ENCODE assay signal across 12 mouse cellular contexts in genomic region chr19:58759423-58759822, GRCm38 (mm10). TPM values are rescaled to one million over a fixed set of nuclear protein-coding genes. Genes with fewer than 3 reads are reported as not detected.
A peak's percentile ranks its signal among the peaks of the same experiment; 100 is the strongest.
DNase-seq lines count a peak whose midpoint lies in the region; ATAC-seq lines count a peak whose summit lies in the region.
"Had no signal": no experiment of that assay in that cellular context is flagged by ENCODE, and none has a peak within 500 bp of the region (broad histone marks: within the 10 kb centered on the region; RNA-seq: fewer than 3 reads in every experiment).

Gene Pnliprp2 (plus strand): TSS chr19:58759719.

- no peak within 1 kb of the TSS for H3K4me2 ChIP-seq in kidney, embryonic 14.5 days (replicated peaks; ENCODE audit: low read depth, low read length)
- H3K4me2 ChIP-seq in lung, embryonic 16.5 days (ENCODE audit: low read depth, low read length): no peak within 1 kb of the TSS
- H3K4me2 ChIP-seq in hindbrain, embryonic 13.5 days: no peak within 1 kb of the TSS
- H3K4me2 ChIP-seq: midbrain, embryonic 15.5 days had no signal

- peak; percentile 33 for DNase-seq in adrenal gland, postnatal 10 days
- no peak for DNase-seq in adrenal gland, postnatal 4 days (ENCODE audit: low spot score in 2 of 2)
- DNase-seq in A20 (ENCODE audit: low read depth, low spot score): peak; percentile 10
- no peak for DNase-seq in cerebellum, adult 8-10 months
- DNase-seq: B cell, adult 2 months; heart, postnatal 14 days; right cerebral cortex, adult 18-20 months had no signal

- ATAC-seq in kidney, embryonic 14.5 days (ENCODE audit: low FRiP score, low TSS enrichment): peak; percentile 80
- peak; percentile 77 for ATAC-seq in lung, embryonic 16.5 days (ENCODE audit: low read depth)
- ATAC-seq in erythroblast, adult 5-6 weeks (replicated peaks; ENCODE audit: low FRiP score, poor library complexity, severe bottlenecking): no peak
- ATAC-seq in hindbrain, embryonic 13.5 days (ENCODE audit: low FRiP score): no peak
- ATAC-seq: midbrain, embryonic 15.5 days had no signal

- H3K4me1 ChIP-seq in kidney, embryonic 14.5 days (ENCODE audit: control insufficient read depth, insufficient read depth, low read length): no peaks in the 10 kb centered on the region
- H3K4me1 ChIP-seq in lung, embryonic 16.5 days (replicated peaks; ENCODE audit: control insufficient read depth, insufficient read depth, low read length): no peaks in the 10 kb centered on the region
- peaks cover 3% of the 10 kb centered on the region; the same call in 1 of the 2 replicates for H3K4me1 ChIP-seq in hindbrain, embryonic 13.5 days (replicated peaks)
- H3K4me1 ChIP-seq: midbrain, embryonic 15.5 days had no signal

- H3K9me3 ChIP-seq in kidney, embryonic 14.5 days (ENCODE audit: control insufficient read depth, low read length): peaks cover 2% of the 10 kb centered on the region; the same call in 1 of the 2 replicates
- no peaks in the 10 kb centered on the region for H3K9me3 ChIP-seq in lung, embryonic 16.5 days (ENCODE audit: control insufficient read depth, low read length)
- H3K9me3 ChIP-seq in hindbrain, embryonic 13.5 days: 0 out of 2 replicates have a peak, but pooled peaks cover 4% of the 10 kb centered on the region
- H3K9me3 ChIP-seq: midbrain, embryonic 15.5 days had no signal

- H3K9ac ChIP-seq in kidney, embryonic 14.5 days (ENCODE audit: low read depth, low read length): no peak within 1 kb of the TSS
- H3K9ac ChIP-seq in lung, embryonic 16.5 days (ENCODE audit: low read length): no peak within 1 kb of the TSS
- no peak within 1 kb of the TSS for H3K9ac ChIP-seq in hindbrain, embryonic 13.5 days
- H3K9ac ChIP-seq: midbrain, embryonic 15.5 days had no signal

- H3K27ac ChIP-seq in kidney, embryonic 14.5 days (ENCODE audit: low read depth, low read length): no peak within 1 kb of the TSS
- no peak within 1 kb of the TSS for H3K27ac ChIP-seq in lung, embryonic 16.5 days (ENCODE audit: low read length)
- no peak within 1 kb of the TSS for H3K27ac ChIP-seq in hindbrain, embryonic 13.5 days
- H3K27ac ChIP-seq: midbrain, embryonic 15.5 days had no signal

- no peak within 1 kb of the TSS for H3K4me3 ChIP-seq in kidney, embryonic 14.5 days (ENCODE audit: low read length)
- H3K4me3 ChIP-seq in lung, embryonic 16.5 days (ENCODE audit: low read length): no peak within 1 kb of the TSS
- H3K4me3 ChIP-seq in hindbrain, embryonic 13.5 days: no peak within 1 kb of the TSS
- H3K4me3 ChIP-seq: midbrain, embryonic 15.5 days had no signal

- WGBS in kidney, embryonic 14.5 days: 42% methylated on average over 9 of the region's 9 CpGs
- 40% methylated on average over 9 of the region's 9 CpGs for WGBS in lung, embryonic 16.5 days
- 73% methylated on average over 9 of the region's 9 CpGs for WGBS in hindbrain, embryonic 13.5 days

- no peaks in the 10 kb centered on the region for H3K36me3 ChIP-seq in kidney, embryonic 14.5 days (ENCODE audit: control insufficient read depth, insufficient read depth, low read length)
- no peaks in the 10 kb centered on the region for H3K36me3 ChIP-seq in lung, embryonic 16.5 days (ENCODE audit: control insufficient read depth, insufficient read depth, low read length)
- no peaks in the 10 kb centered on the region for H3K36me3 ChIP-seq in hindbrain, embryonic 13.5 days
- H3K36me3 ChIP-seq: midbrain, embryonic 15.5 days had no signal

- H3K27me3 ChIP-seq in kidney, embryonic 14.5 days (ENCODE audit: control insufficient read depth, insufficient read depth, low read length): no peaks in the 10 kb centered on the region
- H3K27me3 ChIP-seq in lung, embryonic 16.5 days (ENCODE audit: control insufficient read depth, insufficient read depth, low read depth, low read length): no peaks in the 10 kb centered on the region
- 0 out of 2 replicates have a peak, but pooled peaks cover 6% of the 10 kb centered on the region for H3K27me3 ChIP-seq in hindbrain, embryonic 13.5 days
- H3K27me3 ChIP-seq: midbrain, embryonic 15.5 days had no signal

RNA-seq across cellular contexts. Expression of gene Pnliprp2, which starts in this region (rescaled TPM):
- not detected for total RNA-seq in adrenal gland, postnatal 10 days (2021)
- total RNA-seq in adrenal gland, postnatal 4 days (2021): 10 to 100 TPM in 1 of 2 experiments, not detected in 1; 67.8 TPM
- polyA plus RNA-seq in kidney, embryonic 14.5 days (2014; fragmentation: Nextera tagmentation; extraction: Ambion mirVana): 0.18 and 0.36 TPM in 2 replicates
- polyA plus RNA-seq in lung, embryonic 16.5 days (2015; fragmentation: Nextera tagmentation; extraction: Ambion mirVana): 0.13 and 0.21 TPM in 2 replicates
- not detected in 2 replicates for total RNA-seq in erythroblast, adult 5-6 weeks (2015; ENCODE audit: low replicate concordance)
- not detected in 2 replicates for total RNA-seq in erythroblast, adult 5-6 weeks (2017; ENCODE audit: low replicate concordance)
- not detected in 2 replicates for polyA plus RNA-seq in hindbrain, embryonic 13.5 days (2015; fragmentation: Nextera tagmentation; extraction: Ambion mirVana)
- total RNA-seq: heart, postnatal 14 days had no signal
- polyA plus RNA-seq: midbrain, embryonic 15.5 days had no signal

Comparison
In these comparisons a context has a peak if more than half of its experiments do, and no peak if none do; other contexts are left out.
1. Peak in DNase-seq in adrenal gland, postnatal 10 days; RNA of the gene not detected or under 1 TPM.
2. Peak in ATAC-seq in kidney, embryonic 14.5 days; RNA of the gene not detected or under 1 TPM.
3. Peak in ATAC-seq in lung, embryonic 16.5 days; RNA of the gene not detected or under 1 TPM.